ENCODE assay signal across 12 mouse cellular contexts in the genomic region with DNA sequence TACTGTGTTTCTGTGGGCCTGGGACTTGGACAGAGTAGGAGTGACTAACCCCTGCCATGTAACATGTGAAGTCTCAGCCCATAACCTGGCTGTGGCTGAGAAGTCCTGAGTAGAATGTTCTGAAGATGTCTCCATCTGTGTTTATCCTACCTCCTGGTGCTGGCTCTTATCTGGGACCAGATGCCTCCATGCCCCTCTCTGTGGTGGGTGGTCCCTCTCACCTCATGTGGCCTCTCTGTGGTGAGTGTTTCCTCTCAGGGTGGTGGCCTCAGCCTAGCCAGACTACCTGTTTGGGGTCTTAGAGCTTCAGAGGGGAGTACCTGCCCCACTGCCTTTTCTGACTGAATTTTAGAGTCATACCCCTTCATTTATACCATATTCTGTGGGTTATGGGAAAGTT.
DNase-seq lines count a peak whose midpoint lies in the region; ATAC-seq lines count a peak whose summit lies in the region.
"Had no signal": no experiment of that assay in that cellular context is flagged by ENCODE, and none has a peak within 500 bp of the region (broad histone marks: within the 10 kb centered on the region; RNA-seq: fewer than 3 reads in every experiment).

No protein-coding gene starts in this region.

- no peaks in the 10 kb centered on the region for H3K9me3 ChIP-seq in hindbrain, embryonic 12.5 days (replicated peaks)
- no peaks in the 10 kb centered on the region for H3K9me3 ChIP-seq in liver, embryonic 13.5 days (replicated peaks)
- H3K9me3 ChIP-seq in neural tube, embryonic 15.5 days (replicated peaks): no peaks in the 10 kb centered on the region
- H3K9me3 ChIP-seq: neural tube, embryonic 12.5 days had no signal

- no peak overlapping the region for H3K4me3 ChIP-seq in hindbrain, embryonic 12.5 days
- H3K4me3 ChIP-seq in liver, embryonic 13.5 days (replicated peaks): no peak overlapping the region
- no peak overlapping the region for H3K4me3 ChIP-seq in neural tube, embryonic 15.5 days (replicated peaks)
- H3K4me3 ChIP-seq: neural tube, embryonic 12.5 days had no signal

- no peak for ATAC-seq in hindbrain, embryonic 12.5 days (ENCODE audit: low FRiP score)
- peak; percentile 46 for ATAC-seq in liver, embryonic 13.5 days (ENCODE audit: low read depth)
- ATAC-seq in neural tube, embryonic 15.5 days (ENCODE audit: low FRiP score): no peak
- no peak for ATAC-seq in monocyte, adult 5-6 weeks (replicated peaks; ENCODE audit: insufficient number of reproducible peaks, low FRiP score, low TSS enrichment, poor library complexity, severe bottlenecking)
- ATAC-seq: Patski had no signal

- 0 out of 2 replicates have a peak, but pooled peaks cover 4% of the 10 kb centered on the region for H3K27me3 ChIP-seq in hindbrain, embryonic 12.5 days
- peaks cover 7% of the 10 kb centered on the region; the same call in 1 of the 2 replicates for H3K27me3 ChIP-seq in liver, embryonic 13.5 days
- no peaks in the 10 kb centered on the region for H3K27me3 ChIP-seq in neural tube, embryonic 15.5 days (replicated peaks)
- H3K27me3 ChIP-seq: neural tube, embryonic 12.5 days; Patski had no signal

- H3K36me3 ChIP-seq in hindbrain, embryonic 12.5 days: no peaks in the 10 kb centered on the region
- no peaks in the 10 kb centered on the region for H3K36me3 ChIP-seq in liver, embryonic 13.5 days
- no peaks in the 10 kb centered on the region for H3K36me3 ChIP-seq in neural tube, embryonic 15.5 days
- H3K36me3 ChIP-seq: neural tube, embryonic 12.5 days had no signal

- peak; percentile 1 for DNase-seq in ovary, postnatal 36 days (ENCODE audit: low spot score)
- no peak for DNase-seq in ovary, postnatal 14 days (ENCODE audit: low spot score)
- no peak for DNase-seq in liver, embryonic 13.5 days
- DNase-seq in right cerebral cortex, adult 18-20 months: no peak
- DNase-seq: kidney, adult 18-20 months; lung, adult 2 months; thymus, postnatal 25 days had no signal

- peak overlapping the region; percentile 55 for H3K27ac ChIP-seq in hindbrain, embryonic 12.5 days
- H3K27ac ChIP-seq in liver, embryonic 13.5 days: peak overlapping the region; percentile 49
- H3K27ac ChIP-seq in neural tube, embryonic 15.5 days (replicated peaks): peak overlapping the region; percentile 78; the same call in 1 of the 2 replicates
- H3K27ac ChIP-seq: neural tube, embryonic 12.5 days had no signal

- no peak overlapping the region for H3K9ac ChIP-seq in hindbrain, embryonic 12.5 days
- peak overlapping the region; percentile 4; the same call in 1 of the 2 replicates for H3K9ac ChIP-seq in liver, embryonic 13.5 days
- H3K9ac ChIP-seq in neural tube, embryonic 15.5 days (replicated peaks): no peak overlapping the region
- H3K9ac ChIP-seq: neural tube, embryonic 12.5 days had no signal

- no peak overlapping the region for H3K4me2 ChIP-seq in hindbrain, embryonic 12.5 days (replicated peaks)
- no peak overlapping the region for H3K4me2 ChIP-seq in liver, embryonic 13.5 days
- H3K4me2 ChIP-seq in neural tube, embryonic 15.5 days: no peak overlapping the region

- peaks cover 23% of the 10 kb centered on the region for H3K4me1 ChIP-seq in hindbrain, embryonic 12.5 days
- peaks cover 59% of the 10 kb centered on the region for H3K4me1 ChIP-seq in liver, embryonic 13.5 days (replicated peaks)
- H3K4me1 ChIP-seq in neural tube, embryonic 15.5 days: peaks cover 26% of the 10 kb centered on the region
